In genomic region chr10:128008207-128008889, GRCm38 (mm10) we compare ENCODE assay signal across 9 mouse cellular contexts. TPM values are rescaled to one million over a fixed set of nuclear protein-coding genes. Genes with fewer than 3 reads are reported as not detected.
DNase-seq lines count a peak whose midpoint lies in the region; ATAC-seq lines count a peak whose summit lies in the region.
"Had no signal": no experiment of that assay in that cellular context is flagged by ENCODE, and none has a peak within 500 bp of the region (broad histone marks: within the 10 kb centered on the region; RNA-seq: fewer than 3 reads in every experiment).

No protein-coding gene starts in this region.

- H3K27ac ChIP-seq in midbrain, embryonic 14.5 days (replicated peaks; ENCODE audit: low read depth, low read length): no peak overlapping the region

- 8% methylated on average over 4 of the region's 4 CpGs for WGBS in midbrain, embryonic 14.5 days

- DNase-seq in cerebellum, adult 11 months: peak; percentile 61
- DNase-seq in embryo, embryonic 11.5 days (ENCODE audit: low read depth, low spot score): peak; percentile 76
- peak; percentile 57 to 66 for DNase-seq in gastrocnemius, postnatal 4 days (ENCODE audit: low spot score in 2 of 2)
- peak; percentile 81 for DNase-seq in kidney, adult 18-20 months
- peak; percentile 72 for DNase-seq in left cerebral cortex, postnatal 4 days
- DNase-seq in midbrain, embryonic 14.5 days: peak; percentile 94
- DNase-seq in spleen, adult 18-20 months: peak; percentile 16 to 70

- no peaks in the 10 kb centered on the region for H3K27me3 ChIP-seq in midbrain, embryonic 14.5 days (ENCODE audit: control insufficient read depth, insufficient read depth, low read length)

- no peak overlapping the region for H3K4me2 ChIP-seq in midbrain, embryonic 14.5 days (ENCODE audit: low read length)

- no peak overlapping the region for H3K9ac ChIP-seq in midbrain, embryonic 14.5 days (replicated peaks; ENCODE audit: low read length)

- no peak for ATAC-seq in cerebellum, adult (ENCODE audit: insufficient number of reproducible peaks, low FRiP score, low TSS enrichment)
- 0 out of 2 replicates have a peak, but pooled peaks have one; percentile 53 for ATAC-seq in midbrain, embryonic 14.5 days (ENCODE audit: low FRiP score, low TSS enrichment)

- no peak overlapping the region for H3K4me3 ChIP-seq in midbrain, embryonic 14.5 days (replicated peaks; ENCODE audit: low read depth, low read length)

- intact Hi-C loops in left cerebral cortex, postnatal 4 days (cut with DNase I): loop anchor here (5.0 kb wide), 1 partner anchor 51 kb away; no protein-coding TSS in a partner anchor

- H3K9me3 ChIP-seq in midbrain, embryonic 14.5 days (ENCODE audit: control insufficient read depth, low read length): no peaks in the 10 kb centered on the region

- no peaks in the 10 kb centered on the region for H3K4me1 ChIP-seq in midbrain, embryonic 14.5 days (ENCODE audit: control insufficient read depth, insufficient read depth, low read length)

- no peaks in the 10 kb centered on the region for H3K36me3 ChIP-seq in midbrain, embryonic 14.5 days (ENCODE audit: control insufficient read depth, insufficient read depth, low read length)

RNA-seq across cellular contexts. Expression of gene Hsd17b6, which starts 0.9 kb away (rescaled TPM):
- under 1 TPM in 1 of 2 experiments, not detected in 1; 0.44 TPM for total RNA-seq in gastrocnemius, postnatal 4 days (2021)
- total RNA-seq in left cerebral cortex, postnatal 4 days (2021): not detected
- polyA plus RNA-seq in midbrain, embryonic 14.5 days (2014; fragmentation: Nextera tagmentation; extraction: Ambion mirVana): not detected in 2 replicates
- polyA plus RNA-seq: C2C12 had no signal

RNA-seq across cellular contexts. Expression of gene Prim1, which starts 6.6 kb away (rescaled TPM):
- total RNA-seq in gastrocnemius, postnatal 4 days (2021): 10 to 100 TPM; 15.4 to 15.5 TPM
- 10 to 100 TPM; 19.9 to 23.8 TPM for total RNA-seq in left cerebral cortex, postnatal 4 days (2021)
- 41.1 and 42.7 TPM in 2 replicates for polyA plus RNA-seq in midbrain, embryonic 14.5 days (2014; fragmentation: Nextera tagmentation; extraction: Ambion mirVana)

RNA-seq across cellular contexts. Expression of gene Naca, which starts 27.0 kb away (rescaled TPM):
- 100 to 1,000 TPM; 673 TPM for total RNA-seq in gastrocnemius, postnatal 4 days (2021)
- 100 to 1,000 TPM; 481 to 496 TPM for total RNA-seq in left cerebral cortex, postnatal 4 days (2021)
- 627 and 634 TPM in 2 replicates for polyA plus RNA-seq in midbrain, embryonic 14.5 days (2014; fragmentation: Nextera tagmentation; extraction: Ambion mirVana)

RNA-seq across cellular contexts. Expression of gene Ptges3, which starts 50.4 kb away (rescaled TPM):
- total RNA-seq in gastrocnemius, postnatal 4 days (2021): 100 to 1,000 TPM; 108 to 110 TPM
- 100 to 1,000 TPM; 179 to 184 TPM for total RNA-seq in left cerebral cortex, postnatal 4 days (2021)
- polyA plus RNA-seq in midbrain, embryonic 14.5 days (2014; fragmentation: Nextera tagmentation; extraction: Ambion mirVana): 413 and 443 TPM in 2 replicates

Comparison
In these comparisons a context has a peak if more than half of its experiments do, and no peak if none do; other contexts are left out.
1. DNase-seq: peak in every context shown above with its lines; median percentile 94 in midbrain, embryonic 14.5 days; 81 in kidney, adult 18-20 months; 76 in embryo, embryonic 11.5 days; 72 in left cerebral cortex, postnatal 4 days; 62 in gastrocnemius, postnatal 4 days; 61 in cerebellum, adult 11 months; 43 in spleen, adult 18-20 months.